Mouse (Mus musculus) neural tube, embryonic 10.5 days (tissue): ENCODE results near the gene D11Wsu47e.
"Not testable (repeated sequence)": the region's sequence is repeated elsewhere in the genome, so short reads cannot be mapped to it uniquely, and the experiment has no call there.

Experiments
- DNase-seq: peaks from one replicate; pipeline ENCODE4 v3.0.0-alpha.2; 2017; ENCODE audit warnings: low spot score; ENCODE audit errors: extremely low spot score

D11Wsu47e gene

DNA sequence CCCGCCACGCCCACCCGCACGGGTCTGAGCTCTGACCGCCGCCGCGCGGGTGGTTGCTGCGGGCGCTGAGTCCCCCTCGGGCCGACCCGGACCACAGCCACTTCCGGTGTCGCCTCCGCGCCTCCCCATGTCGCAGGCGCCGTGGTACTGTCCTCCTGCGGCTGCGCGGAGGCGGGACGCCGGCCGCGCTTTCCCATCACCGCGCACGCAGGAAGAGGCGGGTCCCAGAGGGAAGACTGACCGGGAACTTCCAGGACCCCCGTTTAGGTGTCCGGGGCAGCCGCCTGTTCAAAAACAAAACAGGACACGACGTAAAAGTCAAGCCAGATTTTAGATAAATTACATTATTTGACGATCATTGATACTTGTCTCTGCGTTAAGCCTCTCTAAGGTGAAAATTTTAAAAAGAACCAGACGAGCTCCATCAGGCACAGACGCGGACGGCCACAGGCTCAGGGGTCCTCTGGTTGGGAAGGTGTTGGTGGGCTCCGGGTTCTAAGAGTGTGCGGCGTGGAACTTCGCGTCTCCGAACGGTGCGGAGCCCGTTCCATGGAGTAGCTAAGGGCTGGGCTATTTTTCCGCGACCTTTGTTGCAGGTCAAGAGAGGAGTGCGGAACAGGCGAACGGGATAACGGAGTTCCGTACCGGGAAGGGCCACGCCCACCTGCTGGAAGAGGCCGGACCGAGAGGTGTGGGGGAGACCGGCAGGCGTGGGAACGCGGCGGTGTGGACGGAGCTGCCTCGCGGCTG, at the start of gene D11Wsu47e, which contains the start of gene Fam104a:
D11Wsu47e (plus strand) TSS at position 456 of the 750 bp plus-strand sequence.
Fam104a (minus strand) TSS at position 199 of the 750 bp plus-strand sequence.
- DNase-seq = peak; percentile 95

DNA sequence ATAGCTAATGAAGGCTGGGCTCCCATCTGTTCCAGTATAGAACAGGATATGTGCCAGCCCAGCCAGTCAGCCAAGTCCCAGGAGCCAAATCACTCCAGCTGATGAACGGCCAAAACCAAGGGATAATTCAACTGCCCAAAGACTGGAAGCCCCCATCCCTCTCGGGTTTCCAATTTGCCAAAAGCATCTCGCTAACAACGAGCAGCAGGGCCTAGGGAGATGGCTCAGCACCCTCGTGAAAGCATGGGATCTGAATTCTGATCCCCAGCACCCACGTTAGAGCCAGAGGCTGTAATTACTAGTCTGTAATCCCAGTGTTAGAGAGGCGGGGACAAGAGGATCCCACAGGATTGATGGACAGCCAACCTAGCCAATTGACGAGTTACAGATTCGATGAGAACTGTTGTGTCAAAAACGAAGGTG, 49.5 kb upstream of the D11Wsu47e start:
- no peak for DNase-seq

DNA sequence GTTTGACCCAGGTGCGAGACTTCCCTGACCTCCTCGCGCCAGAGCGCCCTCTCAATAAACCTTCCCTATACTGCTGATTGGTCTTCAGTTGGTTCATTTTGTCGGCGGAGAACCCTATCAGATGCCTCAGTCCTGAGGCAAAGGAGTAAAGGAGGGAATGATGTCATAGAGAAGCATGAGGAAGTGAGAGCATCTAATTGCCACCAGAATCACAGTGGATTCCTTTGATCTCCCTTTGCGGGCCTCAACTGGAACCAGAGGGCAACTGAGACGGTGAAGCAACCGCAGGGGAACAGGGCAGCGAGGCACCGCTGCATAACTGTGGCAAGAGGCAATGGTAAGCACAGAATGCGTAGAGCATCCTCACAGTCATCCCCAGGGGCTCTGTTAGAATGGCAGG, 45.5 kb upstream of the D11Wsu47e start:
- DNase-seq = no peak

DNA sequence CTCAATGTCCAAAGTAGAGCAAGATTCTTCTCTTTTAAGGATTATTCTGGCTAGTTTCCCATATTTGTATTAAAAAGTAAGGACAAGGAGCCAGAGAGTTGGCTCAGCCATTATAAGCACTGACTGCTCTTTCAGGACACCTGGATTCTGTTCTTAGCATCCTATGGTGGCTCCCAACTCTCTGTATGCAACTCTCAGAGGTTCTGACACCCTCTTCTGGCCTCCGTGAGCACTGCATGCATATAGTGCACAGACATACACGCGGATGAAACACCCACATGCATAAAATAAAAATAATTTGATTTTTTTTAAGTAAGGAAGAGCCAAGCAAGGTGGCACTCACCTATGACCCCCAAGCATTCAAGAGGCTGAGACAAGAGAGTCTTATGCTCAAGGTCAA, 39.0 kb upstream of the D11Wsu47e start:
- no peak for DNase-seq

DNA sequence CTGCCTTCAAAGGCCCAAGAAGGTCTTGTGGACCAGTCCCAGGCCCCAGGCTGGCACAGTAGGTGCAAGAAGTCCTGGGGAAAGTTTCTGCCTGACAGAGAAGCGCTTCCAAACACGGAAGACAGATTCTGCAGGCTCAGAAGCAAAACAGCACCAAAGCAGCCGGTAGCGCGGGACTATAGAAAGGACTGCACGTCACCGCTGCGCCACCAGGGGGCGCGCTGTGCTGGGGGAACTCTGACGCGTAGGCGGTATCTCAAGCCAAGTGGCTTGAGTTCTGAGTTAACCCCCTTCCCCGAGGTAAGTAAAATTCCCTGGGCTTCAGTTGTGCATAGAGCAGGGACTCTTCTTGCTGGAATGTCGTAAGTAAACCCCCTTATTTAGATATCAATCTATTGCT, 36.1 kb upstream of the D11Wsu47e start:
- DNase-seq = peak; percentile 87

DNA sequence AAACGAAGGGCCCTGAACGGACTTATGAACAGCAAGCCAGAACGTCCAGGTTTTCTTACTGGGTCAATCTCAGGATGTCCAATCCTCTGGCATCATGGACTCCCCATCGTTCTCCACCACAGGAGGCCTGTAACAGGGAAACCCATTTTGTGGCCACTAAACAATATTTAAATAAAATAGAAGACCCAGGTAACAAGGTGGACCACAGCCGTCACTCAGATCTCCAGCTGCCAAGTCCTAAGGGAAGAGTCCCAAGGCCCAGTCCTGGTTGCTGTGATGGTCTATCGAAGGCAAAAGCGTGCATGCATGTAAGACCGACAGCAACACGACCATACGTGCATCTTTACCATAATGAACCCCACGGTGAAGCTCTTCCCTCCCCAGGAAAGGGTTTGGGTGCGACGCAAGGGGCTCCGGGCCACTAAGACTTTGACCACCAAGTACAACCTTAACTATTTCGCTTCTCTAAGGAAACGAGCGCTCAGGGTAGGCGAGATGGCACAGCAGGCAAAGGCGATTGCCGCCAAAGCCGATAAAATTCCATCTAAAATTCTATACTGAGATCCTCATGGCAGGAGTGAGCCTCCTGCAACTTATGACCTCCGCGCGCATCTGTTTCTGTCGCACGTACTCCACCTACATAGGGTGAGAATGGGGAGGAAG, 35.4 kb upstream of the D11Wsu47e start, which contains the start of gene Cog1:
Cog1 (plus strand) TSS at position 480 of the 663 bp plus-strand sequence.
- no peak for DNase-seq

DNA sequence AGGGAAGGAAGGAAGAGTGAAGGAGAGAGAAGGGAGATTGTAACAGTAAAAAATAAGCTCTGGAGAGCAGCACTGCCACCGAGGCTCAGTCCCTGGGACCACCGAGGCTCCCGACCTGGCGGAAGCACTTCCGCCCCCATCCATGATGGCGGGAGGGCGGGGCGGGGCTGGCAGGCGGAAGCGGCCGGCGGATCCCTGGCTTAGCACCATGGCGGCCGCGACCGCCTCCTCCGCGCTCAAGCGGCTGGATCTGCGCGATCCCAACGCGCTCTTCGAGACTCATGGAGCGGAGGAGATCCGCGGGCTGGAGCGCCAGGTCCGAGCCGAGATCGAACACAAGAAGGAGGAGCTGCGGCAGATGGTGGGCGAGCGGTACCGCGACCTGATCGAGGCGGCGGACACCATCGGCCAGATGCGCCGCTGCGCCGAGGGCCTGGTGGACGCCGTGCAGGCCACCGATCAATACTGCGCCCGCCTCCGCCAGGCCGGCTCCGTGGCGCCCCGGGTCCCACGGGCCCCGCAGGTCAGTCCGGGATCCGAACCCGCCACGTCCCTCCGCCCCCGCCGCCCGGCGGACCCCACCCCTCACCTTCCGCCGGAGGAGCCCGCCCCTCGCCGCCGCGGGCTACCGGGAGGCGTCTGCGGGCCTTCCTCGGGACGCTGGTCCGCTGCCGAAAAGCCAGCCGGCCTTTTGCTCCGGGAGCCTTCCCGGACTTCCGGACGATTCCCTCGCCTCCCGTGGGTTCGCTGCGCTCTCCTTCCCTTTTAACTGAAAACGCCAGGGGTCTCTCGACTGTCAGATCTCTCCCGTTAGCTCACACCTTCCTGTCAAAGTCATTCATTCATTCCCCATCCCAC, 34.6 kb upstream of the D11Wsu47e start, which contains the start of gene Slc39a11:
Slc39a11 (minus strand) TSS at position 727 of the 858 bp plus-strand sequence.
- DNase-seq = peak; percentile 86

DNA sequence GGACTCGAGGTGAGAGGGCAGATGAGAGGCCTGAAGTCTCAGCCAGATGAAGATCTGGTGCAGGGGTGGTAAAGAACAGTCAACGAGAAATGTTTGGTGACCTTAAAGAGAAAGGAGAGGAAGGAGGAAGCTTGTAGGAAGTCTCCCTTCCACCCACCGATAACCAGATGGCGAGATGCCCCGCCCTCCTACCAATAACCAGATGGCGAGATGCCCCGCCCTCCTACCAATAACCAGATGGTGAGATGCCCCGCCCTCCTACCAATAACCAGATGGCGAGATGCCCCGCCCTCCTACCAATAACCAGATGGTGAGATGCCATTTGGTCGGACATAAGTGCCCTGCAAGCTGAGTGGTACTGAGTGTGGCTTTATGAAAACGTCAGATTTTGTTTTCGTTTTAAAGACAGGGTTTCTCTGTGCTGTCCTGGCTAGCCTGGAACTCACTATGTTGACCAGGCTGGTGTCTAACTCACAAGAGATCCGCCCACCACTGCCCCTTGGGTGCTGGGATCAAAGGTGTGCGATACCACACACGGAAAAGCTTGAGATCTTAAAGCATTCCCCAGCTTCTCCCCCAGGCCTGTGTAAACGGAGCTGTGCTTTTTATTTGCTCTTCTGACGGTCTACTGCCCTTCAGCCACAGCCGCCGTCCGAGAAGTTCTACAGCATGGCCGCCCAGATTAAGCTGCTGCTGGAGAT, 32.9 kb upstream of the D11Wsu47e start:
- DNase-seq = no peak

DNA sequence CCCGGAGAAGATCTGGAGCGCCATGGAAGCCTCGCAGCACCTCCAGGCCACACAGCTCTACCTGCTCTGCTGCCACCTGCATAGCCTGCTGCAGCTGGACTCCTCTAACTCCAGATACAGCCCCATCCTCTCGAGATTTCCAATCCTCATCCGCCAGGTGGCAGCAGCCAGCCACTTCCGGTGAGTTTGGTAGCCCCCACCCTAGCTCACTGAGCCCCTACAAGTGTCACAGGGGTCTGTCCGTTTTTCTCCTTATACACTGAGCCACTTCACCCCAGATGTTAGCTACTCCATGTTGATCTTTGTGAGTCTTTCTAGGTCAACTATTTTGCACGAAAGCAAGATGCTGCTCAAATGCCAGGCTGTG, 32.3 kb upstream of the D11Wsu47e start:
- DNase-seq = peak; percentile 48

DNA sequence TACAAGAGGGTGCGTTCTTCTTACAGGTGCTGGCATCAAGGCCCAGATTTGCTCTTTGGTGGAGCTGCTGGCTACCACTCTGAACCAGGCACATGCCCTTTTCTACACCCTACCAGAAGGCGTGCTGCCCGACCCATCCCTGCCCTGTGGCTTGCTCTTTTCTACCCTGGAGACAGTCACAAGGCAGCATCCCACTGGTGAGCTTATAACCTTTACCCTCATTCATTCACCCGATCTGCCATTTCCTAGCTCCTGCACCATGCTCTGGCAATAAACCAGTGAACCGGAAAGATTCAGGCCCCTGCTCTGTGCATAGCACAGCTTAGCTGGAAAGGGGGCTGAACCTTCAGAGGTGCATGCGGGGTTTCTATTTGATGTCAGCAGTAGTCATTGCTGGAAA, 31.7 kb upstream of the D11Wsu47e start:
- DNase-seq = no peak

DNA sequence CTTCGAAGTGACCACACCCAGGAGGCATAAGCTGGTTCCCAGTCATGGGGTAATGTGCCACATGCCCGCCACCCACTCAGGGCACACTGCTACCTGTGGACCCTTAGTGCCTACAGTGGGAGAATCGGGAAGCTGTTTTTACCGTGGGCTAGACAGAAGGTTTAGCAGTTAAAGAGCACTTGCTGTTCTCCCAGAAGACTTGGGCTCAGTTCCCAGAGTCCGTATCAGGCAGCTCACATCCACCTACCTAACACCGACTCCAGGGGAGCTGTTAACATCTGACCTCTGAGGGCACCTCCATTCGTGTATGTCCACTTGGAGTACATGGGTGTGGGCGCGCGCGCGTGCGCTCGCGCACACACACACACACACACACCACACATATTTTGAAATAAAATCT, 30.1 kb upstream of the D11Wsu47e start:
- DNase-seq = no peak

DNA sequence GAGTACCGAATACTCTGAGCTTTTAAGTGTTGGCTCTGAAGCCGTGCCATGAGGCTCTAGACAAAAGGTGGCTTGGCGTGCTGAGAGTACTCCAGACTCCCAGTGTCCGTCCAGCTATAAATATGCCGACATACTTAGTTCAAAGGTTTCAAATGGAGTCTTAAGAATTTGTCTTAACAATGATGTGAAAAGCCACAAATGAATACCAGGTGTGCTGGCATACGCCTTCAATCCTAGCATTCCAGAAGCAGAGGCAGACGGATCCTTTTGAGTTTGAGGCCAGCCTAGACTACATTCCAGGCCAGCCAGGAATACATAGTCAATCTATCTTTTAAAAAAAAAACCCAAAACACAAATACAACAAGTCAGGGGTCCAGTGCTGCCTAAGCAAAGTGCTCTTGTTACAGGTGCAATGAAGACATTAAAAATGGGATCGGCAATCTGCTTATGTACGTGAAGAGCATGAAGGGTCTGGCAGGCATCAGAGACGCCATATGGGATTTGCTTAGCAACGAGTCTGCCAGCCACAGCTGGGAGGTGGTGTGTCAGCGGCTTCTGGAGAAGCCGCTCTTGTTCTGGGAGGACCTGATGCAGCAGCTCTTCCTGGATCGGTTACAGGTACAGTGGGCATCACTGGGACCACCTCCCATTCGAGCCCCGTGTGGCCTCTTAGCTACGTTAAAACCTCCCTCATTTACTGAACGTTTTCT, 29.5 kb upstream of the D11Wsu47e start:
- DNase-seq = no peak

DNA sequence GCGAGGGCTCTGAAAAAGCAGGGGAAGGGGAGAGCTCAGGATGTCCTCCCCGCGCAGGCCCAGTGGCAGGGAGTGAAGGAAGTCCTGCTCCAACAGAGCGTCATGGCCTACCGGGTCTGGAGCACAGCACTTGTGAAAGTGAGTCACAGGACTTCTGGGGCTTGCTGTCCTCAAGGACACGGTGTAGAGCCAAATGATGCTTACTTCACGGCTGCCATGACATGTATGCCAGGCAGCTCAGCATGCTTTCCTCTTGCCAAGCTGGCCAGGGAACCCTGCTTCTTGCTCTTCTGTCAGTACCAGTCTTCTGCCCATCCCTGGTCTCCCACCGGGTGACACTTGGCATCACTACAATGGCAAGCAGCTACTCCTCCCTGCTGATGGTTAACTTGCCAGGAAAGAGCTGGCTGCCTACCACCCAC, 27.7 kb upstream of the D11Wsu47e start:
- DNase-seq = no peak

DNA sequence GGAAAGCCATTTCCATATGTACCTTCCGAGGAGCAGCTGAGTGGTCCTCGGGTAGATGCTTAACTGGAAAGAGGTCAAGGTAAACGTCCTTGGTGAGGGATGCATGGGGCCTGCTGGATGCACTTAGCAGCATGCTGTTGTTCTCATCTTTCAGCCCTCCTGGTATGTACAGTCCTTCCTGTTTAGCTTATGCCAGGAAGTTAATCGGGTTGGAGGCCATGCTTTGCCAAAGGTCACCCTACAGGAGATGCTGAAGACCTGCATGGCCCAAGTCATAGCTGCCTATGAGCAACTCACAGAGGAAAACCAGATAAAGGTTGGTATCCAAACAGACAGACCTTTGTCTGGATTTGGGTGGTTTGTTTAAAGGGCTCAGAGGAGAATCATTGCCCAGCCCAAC, 27.0 kb upstream of the D11Wsu47e start:
- DNase-seq = no peak

DNA sequence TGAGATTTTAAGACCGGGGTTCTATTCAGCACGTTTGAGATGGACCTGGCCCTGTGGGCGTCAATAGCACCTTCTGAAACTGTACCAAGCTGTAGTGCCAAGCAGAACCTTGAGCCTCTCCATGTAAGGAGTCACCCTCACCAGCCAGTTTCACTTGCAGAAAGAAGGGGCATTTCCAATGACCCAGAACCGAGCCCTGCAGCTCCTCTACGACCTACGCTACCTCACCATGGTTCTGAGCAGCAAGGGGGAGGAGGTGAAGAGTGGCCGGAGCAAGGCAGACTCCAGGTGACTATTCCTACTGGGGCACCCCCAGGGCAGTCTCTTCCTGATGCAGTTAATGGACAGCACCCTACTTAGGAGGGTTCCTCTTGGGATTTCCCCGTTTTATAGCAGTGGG, 25.9 kb upstream of the D11Wsu47e start:
- DNase-seq = no peak

DNA sequence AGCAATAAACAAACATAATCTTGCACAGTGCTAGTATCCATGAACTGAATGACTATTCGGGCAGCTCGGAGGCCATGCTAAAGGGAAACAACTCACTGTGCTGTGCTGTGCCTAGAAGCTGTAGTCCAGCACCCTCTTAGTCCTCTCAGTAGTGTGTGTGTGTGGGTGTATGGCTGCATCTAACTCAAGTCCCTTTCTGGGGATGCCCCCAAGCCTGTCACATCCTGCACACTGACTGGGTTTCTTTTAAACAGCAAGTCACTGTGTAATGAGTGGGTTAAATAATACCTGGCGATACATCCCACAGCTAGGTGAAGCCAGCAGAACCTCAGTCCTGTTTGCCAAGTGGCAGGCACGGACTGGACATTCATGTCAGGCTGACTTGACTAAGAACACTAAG, 25.4 kb upstream of the D11Wsu47e start:
- no peak for DNase-seq

DNA sequence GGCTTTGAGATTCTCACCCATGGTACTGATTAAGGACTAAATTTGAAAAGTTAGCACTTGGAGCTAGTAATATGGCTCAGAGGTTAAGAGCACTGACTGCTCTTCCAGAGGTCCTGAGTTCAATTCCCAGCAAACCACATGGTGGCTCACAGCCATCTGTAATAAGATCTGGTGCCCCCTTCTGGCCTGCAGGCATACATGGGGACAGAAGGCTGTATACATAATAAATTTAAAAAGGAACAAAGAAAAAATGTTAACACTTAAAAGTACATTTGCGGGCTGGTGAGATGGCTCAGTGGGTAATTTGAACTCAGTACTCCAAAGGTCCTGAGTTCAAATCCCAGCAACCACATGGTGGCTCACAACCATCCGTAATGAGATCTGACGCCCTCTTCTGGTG, 24.0 kb upstream of the D11Wsu47e start:
- not testable (repeated sequence) for DNase-seq

DNA sequence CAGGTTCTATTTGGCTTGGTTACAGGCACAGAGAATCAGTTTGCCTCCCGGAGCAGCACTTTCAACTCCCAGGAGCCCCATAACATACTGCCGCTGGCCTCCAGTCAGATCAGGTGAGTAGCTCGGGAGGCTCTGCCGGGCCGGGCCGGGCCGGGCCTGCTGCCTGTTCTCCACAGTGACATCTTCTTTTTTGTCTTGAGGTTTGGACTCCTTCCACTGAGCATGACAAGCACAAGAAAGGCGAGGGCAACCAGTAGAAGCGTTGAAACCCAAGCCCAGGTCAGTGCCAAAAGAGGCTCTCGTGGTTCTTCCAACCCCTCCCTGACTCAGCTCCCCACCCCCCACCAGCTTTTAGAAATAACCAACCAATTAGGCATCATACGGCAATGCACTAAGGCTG, 23.3 kb upstream of the D11Wsu47e start:
- no peak for DNase-seq

DNA sequence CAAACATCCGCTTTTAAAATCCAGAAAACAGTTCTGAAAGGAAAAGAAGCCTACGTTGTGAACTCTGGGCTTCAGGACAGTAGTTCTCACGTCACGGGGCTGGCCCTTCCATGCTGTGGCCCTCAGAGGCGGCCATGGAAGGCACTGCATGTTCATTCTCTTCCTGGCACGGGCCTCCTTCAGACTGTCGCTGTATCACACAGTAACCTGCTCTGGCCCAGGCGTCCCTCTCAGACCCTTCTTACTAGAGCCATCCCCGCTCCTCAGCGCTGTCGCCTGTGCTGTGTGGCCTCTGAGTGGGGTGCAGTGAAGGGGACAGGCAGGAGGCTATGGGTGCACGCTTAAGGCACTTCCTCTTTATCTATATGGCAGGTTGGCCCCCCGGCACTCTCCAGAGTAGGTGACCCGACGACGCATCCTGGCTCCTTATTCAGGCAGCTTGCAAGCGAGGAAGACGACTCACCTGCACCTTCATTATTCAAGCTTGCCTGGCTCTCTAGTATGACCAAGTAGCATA, 22.3 kb upstream of the D11Wsu47e start:
- no peak for DNase-seq

DNA sequence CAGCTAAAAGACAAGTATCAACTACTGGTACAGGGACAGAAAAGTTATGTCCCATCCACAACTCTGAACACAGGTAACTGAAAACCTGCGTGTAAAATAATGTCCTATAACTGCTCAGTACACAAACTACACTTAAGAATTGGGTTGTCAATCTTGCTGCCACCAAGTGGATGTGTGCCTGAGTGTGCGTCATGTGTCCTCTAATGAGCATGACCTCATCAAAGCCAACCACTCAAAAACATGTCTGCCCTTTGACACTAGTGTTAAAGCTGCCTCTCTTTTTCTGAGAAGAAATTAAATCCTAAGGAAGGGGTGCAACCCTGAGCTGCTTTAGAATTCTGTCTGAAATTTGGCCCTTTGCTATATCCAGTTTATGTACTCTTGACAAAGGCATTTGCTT, 19.9 kb upstream of the D11Wsu47e start:
- DNase-seq = no peak
